Mouse (Mus musculus) right cerebral cortex, postnatal 25 days (tissue): ENCODE results near the gene Anxa11.
"Not testable (repeated sequence)": the region's sequence is repeated elsewhere in the genome, so short reads cannot be mapped to it uniquely, and the experiment has no call there.

ENCODE experiments used
- DNase-seq: peaks from one replicate; pipeline ENCODE4 v3.0.0; 2022

The Anxa11 gene

GRCm38 (mm10) chr14:25842688-25843003 lies 690 bp downstream of the Anxa11 start:
- DNase-seq = no peak

GRCm38 (mm10) chr14:25844372-25844771 lies 2.4 kb downstream of the Anxa11 start:
- DNase-seq = no peak

GRCm38 (mm10) chr14:25845832-25846383 lies 4.0 kb downstream of the Anxa11 start:
- no peak for DNase-seq

DNA sequence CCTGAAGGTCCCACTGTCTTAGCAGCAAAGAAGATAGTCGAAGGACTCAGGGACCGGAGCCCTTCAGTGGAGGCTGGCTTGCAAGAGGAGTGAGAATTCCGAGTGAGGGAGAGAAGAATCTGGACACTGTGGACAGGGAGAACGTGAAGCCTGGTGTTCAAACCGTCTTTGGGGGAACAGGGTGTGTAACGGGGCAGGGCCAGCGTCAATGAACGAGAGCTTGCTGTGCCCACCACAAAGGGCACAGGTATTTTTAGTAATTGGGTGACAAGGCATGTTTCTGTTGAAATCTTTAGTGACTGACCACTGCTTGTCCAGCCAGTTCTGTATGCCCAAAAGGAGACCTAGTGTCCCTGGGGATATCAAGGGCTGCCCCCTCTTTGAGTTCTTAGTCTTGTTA lies 4.6 kb downstream of the Anxa11 start:
- DNase-seq = no peak

GRCm38 (mm10) chr14:25847660-25848059 lies 5.7 kb downstream of the Anxa11 start:
- no peak for DNase-seq

DNA sequence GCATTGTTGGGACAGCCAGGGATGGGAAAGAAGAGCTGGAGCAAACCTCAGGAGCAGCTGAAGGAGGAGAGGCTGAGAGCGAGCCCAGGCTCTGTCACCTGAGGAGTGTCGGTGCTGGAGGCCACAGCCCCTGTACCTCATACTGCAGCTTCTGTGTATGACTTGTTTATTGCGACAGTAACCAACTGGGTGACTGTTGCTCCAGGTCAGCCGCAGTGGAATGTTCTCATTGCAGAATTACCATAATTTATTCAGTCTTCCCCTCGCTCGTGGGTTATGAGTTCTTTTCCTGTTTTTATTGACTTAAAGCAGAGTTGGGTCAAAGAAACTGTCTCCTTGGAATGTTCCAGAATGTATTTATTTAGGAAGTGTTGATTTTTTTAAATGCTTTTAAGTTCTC lies 6.3 kb downstream of the Anxa11 start:
- DNase-seq = no peak

DNA sequence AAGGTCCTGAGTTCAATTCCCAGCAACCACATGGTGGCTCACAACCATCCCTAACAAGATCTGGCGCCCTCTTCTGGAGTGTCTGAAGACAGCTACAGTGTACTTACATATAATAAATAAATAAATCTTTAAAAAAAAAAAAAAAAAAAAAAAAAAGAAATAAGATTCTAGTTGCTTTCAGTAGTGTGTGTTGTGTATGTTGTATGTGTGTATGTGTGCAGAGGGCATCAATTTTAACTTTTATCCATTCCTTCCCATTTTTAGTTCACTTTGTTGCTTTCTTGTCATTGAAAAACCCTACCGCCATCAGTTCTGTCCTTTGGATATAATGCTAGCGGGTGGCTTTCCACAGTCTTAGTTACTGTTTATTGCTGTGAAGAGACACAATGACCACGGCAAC lies 6.8 kb downstream of the Anxa11 start:
- not testable (repeated sequence) for DNase-seq

- no peak for DNase-seq
These were observed 8.5 kb downstream of the Anxa11 start for GRCm38 (mm10) chr14:25850433-25850832.

GRCm38 (mm10) chr14:25851189-25851588 lies 9.2 kb downstream of the Anxa11 start:
- DNase-seq = no peak

- no peak for DNase-seq
These were observed 10.2 kb downstream of the Anxa11 start for GRCm38 (mm10) chr14:25852121-25852561.

- no peak for DNase-seq
These were observed 11.3 kb downstream of the Anxa11 start for GRCm38 (mm10) chr14:25853295-25853694.

GRCm38 (mm10) chr14:25853717-25854452 lies 11.9 kb downstream of the Anxa11 start:
- no peak for DNase-seq

DNA sequence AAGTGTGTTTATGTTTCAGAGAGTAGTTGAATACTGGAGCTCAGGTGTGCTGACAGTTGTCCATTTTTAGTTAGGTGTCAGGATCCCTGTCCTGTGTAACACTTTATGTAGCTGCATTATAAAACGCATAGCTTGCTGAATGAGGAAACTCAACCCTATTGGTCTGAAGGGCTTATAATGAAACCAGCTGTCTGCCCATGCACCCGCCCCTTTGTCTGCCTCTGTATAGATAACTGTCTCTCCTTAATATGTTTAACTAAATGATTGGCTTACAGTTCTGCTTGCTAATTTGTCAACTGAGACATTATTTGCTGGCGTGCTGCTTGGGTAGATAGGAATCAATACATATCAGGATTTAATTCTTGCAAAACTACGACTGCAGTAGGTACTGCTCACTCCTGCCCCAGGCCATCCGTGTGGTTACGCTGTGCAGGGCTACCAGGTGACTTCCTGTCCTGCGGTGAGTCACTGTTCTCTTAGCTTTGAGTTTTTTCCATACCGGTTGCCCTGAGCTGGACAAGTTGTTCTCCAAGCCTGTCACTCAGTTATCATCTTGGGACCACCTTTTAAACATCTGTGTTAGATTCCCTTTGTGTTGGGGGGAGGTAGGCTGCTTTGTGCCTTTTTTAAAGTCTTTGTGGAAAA lies 13.4 kb downstream of the Anxa11 start:
- no peak for DNase-seq

- DNase-seq = no peak
These were observed 15.2 kb downstream of the Anxa11 start for GRCm38 (mm10) chr14:25857168-25857621.

DNA sequence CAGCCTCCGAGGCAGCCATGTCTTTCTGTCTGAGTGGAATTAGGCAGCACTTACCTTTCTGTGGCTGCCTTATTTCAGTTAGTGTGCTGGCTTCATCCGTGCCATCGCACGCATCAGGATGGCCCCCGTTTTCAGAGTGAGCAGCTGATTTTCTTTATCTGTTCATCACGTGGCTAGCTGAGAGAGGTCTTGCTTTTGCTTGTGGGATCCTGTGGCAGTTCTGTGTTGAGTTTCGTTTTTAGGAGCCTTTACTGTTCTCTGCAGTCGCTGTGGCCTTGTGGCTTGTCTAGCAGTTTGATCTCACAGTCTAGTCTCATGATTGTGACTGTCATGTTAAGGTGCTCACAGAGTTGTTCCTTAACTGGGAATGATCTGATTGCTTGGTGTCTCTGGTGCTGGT lies 16.0 kb downstream of the Anxa11 start:
- no peak for DNase-seq

DNA sequence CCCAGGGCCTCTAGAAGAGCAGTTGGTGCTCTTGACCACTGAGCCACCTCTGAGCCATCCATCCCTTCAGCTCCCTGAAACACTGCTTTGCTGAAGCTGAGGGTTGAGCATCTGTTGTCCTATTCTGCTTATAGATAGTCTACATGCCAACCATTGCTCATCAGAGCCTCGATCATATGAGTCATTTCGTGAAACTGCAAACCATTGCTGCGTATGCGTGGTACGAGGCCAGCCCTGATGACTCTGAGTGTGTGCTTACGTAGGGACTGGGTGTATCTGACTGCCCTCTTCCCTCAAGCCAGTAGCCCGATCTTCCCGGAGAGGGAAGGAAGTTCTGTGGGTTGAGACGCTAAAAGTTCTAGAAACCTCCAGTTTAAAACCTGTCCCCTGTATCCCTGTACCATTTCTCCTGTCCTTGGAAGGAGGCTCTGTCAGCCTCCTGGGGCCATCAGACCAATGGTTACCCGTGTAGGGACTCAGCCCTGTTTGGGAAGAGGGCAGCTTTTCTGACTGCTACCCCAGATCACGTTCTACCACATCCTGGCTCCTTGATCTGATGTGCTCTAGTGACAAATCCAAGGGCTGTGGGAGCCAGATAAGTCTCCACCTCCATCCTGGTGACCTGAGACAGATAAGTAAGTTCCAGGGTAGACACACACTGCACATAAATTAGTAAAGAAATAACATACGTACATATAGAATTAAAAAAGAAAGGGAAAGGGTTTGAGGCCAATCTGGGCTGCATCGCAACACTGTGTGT lies 20.0 kb downstream of the Anxa11 start:
- no peak for DNase-seq

- DNase-seq = no peak
These were observed 21.8 kb downstream of the Anxa11 start for GRCm38 (mm10) chr14:25863721-25864120.

DNA sequence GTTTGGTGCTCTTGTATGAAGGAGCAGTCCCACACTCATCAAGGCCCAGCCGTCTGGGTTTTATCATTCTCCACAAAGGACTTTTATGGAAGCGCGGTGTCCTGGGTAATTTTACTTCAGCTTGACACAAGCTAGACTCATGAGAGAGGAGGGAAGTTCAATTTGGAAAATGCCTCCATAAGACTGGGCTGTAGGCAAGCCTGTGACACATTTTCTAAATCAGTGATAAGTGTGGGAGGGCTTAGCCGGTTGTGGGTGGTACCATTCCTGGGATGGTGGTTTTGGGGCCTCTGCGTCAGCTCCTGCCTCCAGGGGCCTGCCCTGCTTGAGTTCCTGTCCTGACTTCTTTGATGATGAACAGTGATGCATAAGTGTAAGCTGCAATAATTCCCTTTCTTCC lies 23.3 kb downstream of the Anxa11 start:
- no peak for DNase-seq

- DNase-seq = no peak
These were observed 24.4 kb downstream of the Anxa11 start for GRCm38 (mm10) chr14:25866384-25866783.

DNA sequence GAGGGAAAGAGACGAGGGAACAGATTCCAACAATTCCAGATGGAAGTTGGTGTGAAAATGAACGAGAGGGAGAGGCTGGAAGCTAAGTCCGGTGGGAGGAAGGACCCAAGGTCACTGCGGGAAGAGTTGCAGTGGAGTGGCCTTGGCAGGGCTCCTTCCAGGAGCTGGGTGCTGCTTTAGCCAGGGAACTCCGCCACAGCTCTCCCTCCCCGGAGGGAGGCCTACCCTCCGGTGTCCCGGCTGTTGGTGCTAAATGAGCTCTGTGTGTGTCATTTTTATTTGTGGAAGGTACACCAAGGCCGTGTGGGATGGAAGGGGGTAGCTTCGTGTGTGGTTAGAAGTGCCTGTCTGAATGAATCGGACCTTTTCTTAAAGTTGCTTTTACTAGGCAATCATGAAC lies 24.9 kb downstream of the Anxa11 start:
- no peak for DNase-seq

DNA sequence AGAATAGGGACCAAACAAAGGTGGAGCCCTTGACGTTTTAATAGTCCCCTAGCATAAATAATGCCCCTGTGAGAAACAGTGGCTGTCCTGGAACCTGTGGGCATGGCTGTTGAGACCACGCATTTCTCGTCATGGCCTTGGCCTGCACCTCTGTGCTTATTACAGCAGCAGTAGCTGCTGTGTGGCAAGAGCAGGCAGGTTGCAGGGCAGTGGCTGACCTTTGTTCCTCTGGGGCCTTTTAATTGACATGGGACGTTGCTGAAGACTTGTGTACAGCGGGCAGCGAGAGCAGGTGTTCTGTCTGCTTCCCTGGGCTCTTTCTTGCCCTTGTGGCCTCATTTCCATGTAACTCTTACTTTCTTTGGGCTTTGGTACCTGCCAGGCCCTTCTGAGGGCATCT lies 25.9 kb downstream of the Anxa11 start:
- DNase-seq = no peak

- no peak for DNase-seq
These were observed 26.8 kb downstream of the Anxa11 start for GRCm38 (mm10) chr14:25868706-25869105.

DNA sequence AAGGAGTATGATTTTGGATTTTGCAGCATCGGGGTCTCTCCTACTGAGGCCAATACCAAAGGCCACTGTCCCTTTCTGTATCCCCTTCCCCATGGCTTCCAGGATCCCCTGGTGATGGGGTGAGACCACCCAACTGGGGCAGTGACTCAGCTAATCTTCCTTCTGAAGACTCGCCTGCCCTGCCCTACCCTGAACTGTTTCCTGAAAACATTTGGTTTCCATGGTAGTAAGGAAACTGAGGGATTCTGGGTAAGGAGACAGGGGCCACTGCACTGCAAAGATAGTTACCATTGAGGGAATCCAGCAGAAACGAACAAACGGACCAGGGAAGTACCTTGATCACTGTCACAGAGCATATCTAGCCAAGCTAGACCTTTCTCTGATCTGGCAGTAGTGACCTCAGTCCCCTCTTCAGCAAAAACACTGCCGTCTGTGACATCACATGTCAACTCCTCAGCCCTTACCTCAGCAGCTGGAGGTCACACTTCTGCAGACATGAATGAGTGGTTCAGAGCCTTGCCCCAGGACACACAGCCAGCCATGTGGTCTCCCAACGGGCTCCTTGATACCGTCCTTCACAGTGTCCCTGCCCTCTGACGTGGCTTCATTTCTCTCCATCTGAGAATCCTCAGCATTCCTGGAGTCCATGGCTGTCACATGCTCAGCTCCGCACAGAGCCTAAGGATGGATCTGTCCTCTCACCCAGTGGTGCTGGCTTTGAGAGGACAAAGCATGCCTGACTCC lies 27.4 kb downstream of the Anxa11 start:
- DNase-seq = no peak
